Mouse (Mus musculus): Measurements from ENCODE around the gene Slc35c2. TPM values are rescaled to one million over a fixed set of nuclear protein-coding genes. Genes with fewer than 3 reads are reported as not detected.

The Slc35c2 gene
- polyA plus RNA-seq, 1 experiment from 2014 or later = 61.3 TPM

DNA sequence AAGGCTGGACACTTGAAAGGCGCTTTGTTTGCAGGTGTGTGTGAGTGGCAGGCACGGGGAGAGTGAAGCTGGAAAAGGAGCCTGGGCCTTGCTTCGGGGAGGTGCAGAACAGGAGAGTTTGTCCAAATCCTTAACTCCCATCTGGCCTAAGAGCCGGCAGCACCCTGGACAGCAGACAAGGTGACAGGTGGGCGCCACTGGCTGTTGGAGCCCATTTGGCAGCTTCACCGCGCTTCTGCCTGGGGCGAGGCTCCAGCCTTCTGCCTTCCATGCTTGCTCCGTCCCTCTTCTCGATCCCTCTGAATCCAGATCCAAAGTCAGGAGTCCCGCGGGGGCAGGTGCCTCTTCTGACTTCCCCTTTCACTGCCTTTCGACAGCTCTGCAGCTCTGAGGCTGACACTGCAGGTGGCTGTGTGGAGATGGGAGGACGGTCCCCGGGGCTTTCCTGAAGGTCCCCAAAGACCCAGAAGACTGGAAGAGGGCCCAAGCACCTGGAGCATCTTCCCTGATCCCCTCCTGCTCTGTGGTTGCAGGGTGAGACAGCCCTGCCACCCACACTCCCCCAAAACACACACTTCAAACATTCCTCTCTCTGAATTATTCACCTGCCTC, 48.0 kb downstream of the Slc35c2 start:
- H3K27ac ChIP-seq = no peak overlapping the region
- WGBS = 12% methylated on average over 15 of the region's 15 CpGs
- peaks cover 100% of the 10 kb centered on the region for H3K27me3 ChIP-seq (ENCODE audit: low read depth, poor library complexity, severe bottlenecking)
- H3K36me3 ChIP-seq = no peaks in the 10 kb centered on the region
- peak; percentile 68 for DNase-seq (ENCODE audit: low spot score)
- no peaks in the 10 kb centered on the region for H3K9me3 ChIP-seq (replicated peaks)
- H3K4me1 ChIP-seq = peaks cover 42% of the 10 kb centered on the region
- no peak overlapping the region for H3K4me3 ChIP-seq

DNA sequence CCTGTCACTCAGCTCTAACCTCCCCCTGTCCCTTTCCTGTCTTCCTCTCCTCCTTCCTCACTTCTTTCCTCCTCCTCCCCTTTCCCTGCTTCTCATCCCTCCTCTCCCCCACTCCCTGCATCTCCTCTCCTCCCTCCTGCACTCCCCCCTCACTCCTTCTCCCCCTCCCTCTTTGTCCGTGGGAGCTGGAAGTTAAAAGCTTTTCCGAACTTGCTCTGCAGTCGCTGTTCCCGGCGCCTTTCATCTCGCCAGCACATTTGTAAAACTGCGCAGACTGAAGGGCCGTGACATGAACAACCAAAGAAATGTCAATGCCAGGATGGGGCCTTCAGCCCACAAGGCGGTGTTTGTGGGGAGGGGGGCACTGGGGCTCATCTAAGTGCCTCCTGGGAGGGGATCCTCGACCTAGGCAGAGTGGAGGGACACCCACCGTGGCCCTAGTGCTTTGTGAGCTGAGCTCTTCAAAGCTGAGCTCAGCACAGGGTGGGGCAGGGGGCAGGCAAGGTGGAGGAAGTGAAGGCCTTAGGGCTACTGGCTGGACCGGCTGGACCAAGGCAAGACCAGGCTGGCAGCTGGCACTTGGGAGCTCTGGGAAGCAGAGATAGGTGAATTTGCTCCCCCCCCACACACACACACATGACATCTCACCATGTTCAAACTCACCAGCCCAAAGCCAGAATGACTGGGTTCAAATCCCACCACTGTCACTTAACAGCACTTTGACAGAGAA, 49.1 kb downstream of the Slc35c2 start:
- Histone ChIP-seq H3K27me3 (ENCODE audit: low read depth, poor library complexity, severe bottlenecking) (peaks cover 100% of the 10 kb centered on the region), H3K4me3 (no peak overlapping the region), H3K27ac (no peak overlapping the region), H3K36me3 (no peaks in the 10 kb centered on the region), H3K9me3 (replicated peaks) (no peaks in the 10 kb centered on the region), H3K4me1 (peaks cover 52% of the 10 kb centered on the region)
- DNase-seq (ENCODE audit: low spot score) = no peak
- 6% methylated on average over 12 of the region's 12 CpGs for WGBS

DNA sequence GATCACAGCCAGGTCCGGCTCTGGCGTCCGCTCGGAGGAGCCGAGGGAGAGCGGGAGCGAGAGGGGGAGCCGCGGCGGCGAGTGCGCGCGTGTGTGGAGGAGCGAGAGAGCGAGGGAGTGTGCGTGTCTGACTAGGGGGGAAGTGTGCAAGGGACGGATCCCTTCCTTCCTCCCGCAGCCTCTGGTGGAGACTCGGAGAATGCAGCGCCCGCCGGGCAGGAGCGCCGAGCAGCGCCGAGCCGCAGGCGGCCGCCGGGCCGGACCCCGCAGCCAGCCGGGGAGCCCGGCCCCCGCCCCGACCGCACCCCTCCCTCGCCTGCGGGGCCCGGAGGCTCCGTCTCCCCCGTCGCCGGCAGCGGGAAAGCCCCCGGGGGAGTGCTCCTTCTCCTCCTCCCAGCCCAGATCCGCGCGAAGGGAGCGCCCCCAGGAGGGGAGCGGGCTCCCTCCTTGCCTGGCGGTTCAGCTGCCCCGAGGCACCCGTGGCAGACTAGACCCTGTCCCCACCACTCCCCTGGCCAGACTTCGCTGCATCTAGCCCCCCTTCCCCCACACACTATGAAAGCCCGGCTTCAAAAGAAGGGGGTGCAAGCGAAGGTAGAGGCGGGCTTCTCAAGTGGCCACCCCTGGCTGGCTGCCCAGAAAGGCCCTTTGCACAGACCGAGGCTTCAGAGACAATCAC, 52.9 kb downstream of the Slc35c2 start, which contains the start of gene Cdh22:
Gene Cdh22, minus strand, starts transcription at position 241 of the 679 bp plus-strand sequence.
- H3K27ac ChIP-seq = peak within 1 kb of the TSS; percentile 78

DNA sequence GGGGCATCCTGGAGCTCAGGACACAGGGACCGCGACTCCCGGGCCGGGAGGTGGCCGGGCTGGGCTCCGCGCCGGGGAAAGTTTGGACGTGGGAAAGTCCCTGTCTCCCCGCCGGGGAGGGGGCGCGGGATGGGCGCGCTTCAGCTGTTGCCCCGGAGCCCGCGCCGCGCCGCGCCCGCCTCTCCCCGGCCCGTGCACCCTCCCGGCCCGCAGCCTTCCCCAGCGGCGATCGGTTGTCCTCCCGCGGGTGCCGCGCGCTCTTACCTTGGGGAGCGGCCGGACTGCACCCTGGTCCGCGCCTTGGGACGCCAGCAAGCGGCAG, 53.4 kb downstream of the Slc35c2 start:
- under 1% methylated on average over 41 of the region's 41 CpGs for WGBS
- H3K36me3 ChIP-seq = no peaks in the 10 kb centered on the region
- H3K9me3 ChIP-seq (replicated peaks) = no peaks in the 10 kb centered on the region
- no peak for DNase-seq (ENCODE audit: low spot score)
- peak overlapping the region; percentile 64 for H3K4me3 ChIP-seq
- H3K27ac ChIP-seq = peak overlapping the region; percentile 78
- H3K4me1 ChIP-seq = peaks cover 45% of the 10 kb centered on the region
- H3K27me3 ChIP-seq (ENCODE audit: low read depth, poor library complexity, severe bottlenecking) = peaks cover 100% of the 10 kb centered on the region

More for the DNA sequence above, 52.9 kb downstream of the Slc35c2 start, which contains the start of gene Cdh22:
- H3K9me3 ChIP-seq (replicated peaks) = no peaks in the 10 kb centered on the region
- H3K4me1 ChIP-seq = peaks cover 42% of the 10 kb centered on the region
- WGBS = under 1% methylated on average over 58 of the region's 60 CpGs
- peak within 1 kb of the TSS; percentile 64 for H3K4me3 ChIP-seq
- no peaks in the 10 kb centered on the region for H3K36me3 ChIP-seq
- peaks cover 100% of the 10 kb centered on the region for H3K27me3 ChIP-seq (ENCODE audit: low read depth, poor library complexity, severe bottlenecking)
- peak; percentile 81 for DNase-seq (ENCODE audit: low spot score)

DNA sequence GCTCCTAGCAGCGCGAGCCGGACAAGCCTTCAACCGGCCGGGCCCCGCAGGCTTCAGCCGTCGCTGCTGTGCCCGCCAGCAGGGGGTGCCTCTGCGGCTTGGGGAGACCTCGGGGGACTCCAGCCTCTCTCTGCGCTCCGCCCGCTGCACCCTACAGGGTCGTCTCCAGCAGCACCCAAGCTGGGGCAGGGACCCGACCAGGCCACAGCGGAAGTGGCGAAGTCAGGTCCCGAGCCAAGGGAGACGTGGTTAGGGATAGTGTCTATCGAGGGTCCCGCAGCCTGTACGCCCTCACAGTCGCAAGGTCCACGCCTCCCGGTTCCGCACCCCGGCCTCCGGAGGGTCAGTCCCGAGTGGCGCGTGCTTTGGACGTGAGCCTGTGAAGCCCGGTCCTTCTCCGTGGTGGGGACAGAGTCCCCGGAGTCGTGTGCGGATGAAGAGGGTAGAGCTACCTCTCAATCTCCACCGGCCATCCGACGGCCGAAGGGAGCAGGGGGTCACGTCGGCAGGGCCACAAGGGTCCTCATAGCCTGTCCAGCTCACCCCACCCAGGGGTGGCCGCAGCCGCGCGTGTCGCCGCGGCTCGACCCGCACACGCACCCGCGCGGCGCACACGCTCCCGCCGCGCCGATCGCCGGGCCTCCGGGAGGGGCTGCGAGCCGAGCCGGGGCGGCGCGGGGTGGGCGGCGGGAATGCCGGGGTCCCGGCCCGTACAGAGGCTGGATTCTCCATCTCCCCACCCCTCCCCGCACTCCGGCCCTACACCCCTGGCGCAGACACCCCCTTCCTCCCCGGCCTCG, 54.0 kb downstream of the Slc35c2 start:
- Histone ChIP-seq H3K4me1 (peaks cover 43% of the 10 kb centered on the region), H3K4me3 (peak overlapping the region; percentile 64), H3K27me3 (ENCODE audit: low read depth, poor library complexity, severe bottlenecking) (peaks cover 100% of the 10 kb centered on the region), H3K9me3 (replicated peaks) (no peaks in the 10 kb centered on the region), H3K36me3 (no peaks in the 10 kb centered on the region), H3K27ac (peak overlapping the region; percentile 78)
- peak; percentile 77 for DNase-seq (ENCODE audit: low spot score)
- WGBS = 1% methylated on average over 81 of the region's 82 CpGs

DNA sequence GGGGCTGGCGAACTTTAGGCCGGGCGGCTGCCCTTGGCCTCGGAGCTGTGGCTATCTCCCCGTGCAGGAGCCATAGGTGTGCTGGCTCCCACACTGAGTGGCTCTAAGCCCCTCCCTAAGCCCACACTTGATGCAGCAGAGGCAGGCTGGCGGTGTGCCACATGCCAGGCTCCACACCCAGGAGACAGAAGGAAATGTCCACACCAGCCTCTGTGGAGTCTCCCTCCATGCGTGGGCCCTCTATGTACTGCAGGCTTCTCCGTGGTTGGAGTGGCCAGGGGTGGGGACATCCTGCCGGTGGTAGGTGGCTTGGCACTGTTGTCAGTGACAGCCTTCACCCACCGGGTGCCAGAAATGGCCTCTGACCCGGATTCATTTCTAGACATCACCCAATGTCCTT, 58.6 kb downstream of the Slc35c2 start:
- DNase-seq (ENCODE audit: low spot score) = no peak
- H3K36me3 ChIP-seq = no peaks in the 10 kb centered on the region
- WGBS = 92% methylated on average over 11 of the region's 11 CpGs
- H3K9me3 ChIP-seq (replicated peaks) = no peaks in the 10 kb centered on the region
- peaks cover 24% of the 10 kb centered on the region for H3K4me1 ChIP-seq
- no peak overlapping the region for H3K27ac ChIP-seq
- H3K4me3 ChIP-seq = no peak overlapping the region
- H3K27me3 ChIP-seq (ENCODE audit: low read depth, poor library complexity, severe bottlenecking) = peaks cover 100% of the 10 kb centered on the region

Other genes starting within 250 kb of the Slc35c2 start
- gene Cd40, start 232.2 kb downstream of the Slc35c2 start, polyA plus RNA-seq (2016; fragmentation: Nextera tagmentation; extraction: Ambion mirVana) = 10.5 and 11.5 TPM in 2 replicates
- not detected in 2 replicates for gene 1700025C18Rik, start 197.1 kb downstream of the Slc35c2 start, polyA plus RNA-seq (2016; fragmentation: Nextera tagmentation; extraction: Ambion mirVana)
- gene Cdh22, start 53.0 kb downstream of the Slc35c2 start, polyA plus RNA-seq (2016; fragmentation: Nextera tagmentation; extraction: Ambion mirVana) = 0.46 and 0.94 TPM in 2 replicates
- 76.9 and 94.2 TPM in 2 replicates for gene Elmo2, start 38.6 kb upstream of the Slc35c2 start, polyA plus RNA-seq (2016; fragmentation: Nextera tagmentation; extraction: Ambion mirVana)
- gene Zfp663, start 80.9 kb upstream of the Slc35c2 start, polyA plus RNA-seq (2016; fragmentation: Nextera tagmentation; extraction: Ambion mirVana) = 0.64 and 1.3 TPM in 2 replicates
- 18.8 and 20.2 TPM in 2 replicates for gene Zfp334, start 100.4 kb upstream of the Slc35c2 start, polyA plus RNA-seq (2016; fragmentation: Nextera tagmentation; extraction: Ambion mirVana)
- 0.10 TPM in 2 replicates for gene Ocstamp, start 112.5 kb upstream of the Slc35c2 start, polyA plus RNA-seq (2016; fragmentation: Nextera tagmentation; extraction: Ambion mirVana)
- gene Slc13a3, start 185.4 kb upstream of the Slc35c2 start, polyA plus RNA-seq (2016; fragmentation: Nextera tagmentation; extraction: Ambion mirVana) = 0.24 TPM in 1 of 2 replicates, not detected in the other
- 55.9 and 56.1 TPM in 2 replicates for gene Trp53rka, start 205.5 kb upstream of the Slc35c2 start, polyA plus RNA-seq (2016; fragmentation: Nextera tagmentation; extraction: Ambion mirVana)
- 3.0 and 4.6 TPM in 2 replicates for gene Slc2a10, start 215.9 kb upstream of the Slc35c2 start, polyA plus RNA-seq (2016; fragmentation: Nextera tagmentation; extraction: Ambion mirVana)